Mouse (Mus musculus): ENCODE measurements around the gene Gm14147.
"Not testable (repeated sequence)": the region's sequence is repeated elsewhere in the genome, so short reads cannot be mapped to it uniquely, and the experiment has no call there.

The Gm14147 gene

GRCm38 (mm10) chr2:151097945-151098344, at the start of gene Gm14147:
TSS of gene Gm14147 (plus strand) at chr2:151098245.
- DNase-seq: not testable (repeated sequence)

GRCm38 (mm10) chr2:151056637-151057036, 41.4 kb upstream of the Gm14147 start:
- no peak for DNase-seq

DNA sequence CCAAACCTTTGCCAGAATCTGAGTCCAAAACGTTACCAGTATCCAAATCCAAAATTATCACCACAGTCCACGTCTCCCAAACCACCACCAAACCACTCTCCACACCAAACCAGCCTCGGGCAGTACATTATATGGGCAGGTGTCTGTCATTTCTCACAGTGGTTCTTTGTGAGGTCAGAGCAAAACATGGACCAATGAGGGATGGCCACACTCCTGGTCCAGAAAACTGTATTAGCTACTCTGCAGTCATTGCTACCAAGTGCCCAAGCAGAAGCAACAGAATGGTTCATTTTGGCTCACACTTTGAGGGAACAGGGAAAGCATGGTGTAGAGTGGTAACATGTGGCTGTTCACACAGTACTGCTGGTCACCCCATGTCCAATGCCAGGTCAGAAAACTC, 5.8 kb upstream of the Gm14147 start, which contains the start of gene Gm14151:
Gm14151 (minus strand) TSS at position 101 of the 400 bp plus-strand sequence.
- not testable (repeated sequence) for DNase-seq

Measured in retina, postnatal 1 day (tissue).